9 mouse cellular contexts compared by ENCODE assay signal in genomic region chr1:51584925-51585424, GRCm38 (mm10).
DNase-seq lines count a peak whose midpoint lies in the region; ATAC-seq and TF ChIP-seq lines count a peak whose summit lies in the region.
"Had no signal": no experiment of that assay in that cellular context is flagged by ENCODE, and none has a peak within 500 bp of the region (broad histone marks: within the 10 kb centered on the region; RNA-seq: fewer than 3 reads in every experiment).

No protein-coding gene starts in this region.

- ATAC-seq in midbrain, embryonic 15.5 days (replicated peaks), result no peak

- no peak overlapping the region for H3K9ac ChIP-seq in midbrain, embryonic 15.5 days

- no peaks in the 10 kb centered on the region for H3K9me3 ChIP-seq in midbrain, embryonic 15.5 days
- no peaks in the 10 kb centered on the region for H3K9me3 ChIP-seq in forebrain, embryonic 10.5 days

- TF ChIP-seq POLR2A in myocyte (IDR thresholded peaks at IDR 0.05; ENCODE audit: insufficient read length, low read depth), result no peak

- no peak overlapping the region for H3K27ac ChIP-seq in midbrain, embryonic 15.5 days
- no peak overlapping the region for H3K27ac ChIP-seq in forebrain, embryonic 10.5 days

- WGBS in midbrain, embryonic 15.5 days, result 78% methylated on average over 3 of the region's 3 CpGs
- WGBS in forebrain, embryonic 10.5 days, result 74% methylated on average over 3 of the region's 3 CpGs

- DNase-seq in cerebellum, adult 9-10 months, result peak; percentile 50
- no peak for DNase-seq in cerebellum, postnatal 4 days (ENCODE audit: low spot score in 2 of 2)
- DNase-seq in 416B (ENCODE audit: low read depth), result peak; percentile 97
- DNase-seq in induced T-regulatory cell, adult 2 months (ENCODE audit: low read depth), result peak; percentile 93
- DNase-seq in forebrain, embryonic 10.5 days (ENCODE audit: extremely low spot score, low spot score), result no peak
- DNase-seq in adrenal gland, postnatal 14 days, result no peak
- DNase-seq: gastrocnemius, postnatal 10 days had no signal

- peak overlapping the region; percentile 40 for H3K4me2 ChIP-seq in myocyte (ENCODE audit: low read depth)
- no peak overlapping the region for H3K4me2 ChIP-seq in midbrain, embryonic 15.5 days

- no peak overlapping the region for H3K4me3 ChIP-seq in myocyte
- H3K4me3 ChIP-seq in midbrain, embryonic 15.5 days, result no peak overlapping the region
- no peak overlapping the region for H3K4me3 ChIP-seq in forebrain, embryonic 10.5 days

- peaks cover 8% of the 10 kb centered on the region; the same call in 1 of the 2 replicates for H3K4me1 ChIP-seq in midbrain, embryonic 15.5 days
- H3K4me1 ChIP-seq in forebrain, embryonic 10.5 days, result peaks cover 18% of the 10 kb centered on the region

- H3K79me2 ChIP-seq in myocyte (ENCODE audit: control insufficient read depth, insufficient read depth), result no peaks in the 10 kb centered on the region

- H3ac ChIP-seq in myocyte (ENCODE audit: control insufficient read depth, insufficient read length), result no peak overlapping the region

- H3K36me3 ChIP-seq in myocyte (ENCODE audit: control insufficient read depth, insufficient read depth), result no peaks in the 10 kb centered on the region
- H3K36me3 ChIP-seq in midbrain, embryonic 15.5 days (replicated peaks), result no peaks in the 10 kb centered on the region
- H3K36me3 ChIP-seq in forebrain, embryonic 10.5 days (replicated peaks), result no peaks in the 10 kb centered on the region

- no peaks in the 10 kb centered on the region for H3K27me3 ChIP-seq in myocyte (ENCODE audit: control insufficient read depth, insufficient read depth, insufficient read length)
- no peaks in the 10 kb centered on the region for H3K27me3 ChIP-seq in midbrain, embryonic 15.5 days (replicated peaks)
- peaks cover 4% of the 10 kb centered on the region; the same call in 1 of the 2 replicates for H3K27me3 ChIP-seq in forebrain, embryonic 10.5 days (ENCODE audit: poor library complexity, severe bottlenecking)

TF ChIP-seq in myocyte, 11 proteins besides CTCF, POLR2A, EP300 and RAD21:
- no peak for TF ChIP-seq MYOD1 (IDR thresholded peaks at IDR 0.05; ENCODE audit: control insufficient read depth in 1 of 3, insufficient read length in 2 of 3, low read depth in 2 of 3)
- TF ChIP-seq CEBPB (IDR thresholded peaks at IDR 0.05; ENCODE audit: insufficient read depth, poor library complexity, severe bottlenecking), result no peak
- TF ChIP-seq POLR2AphosphoS2 (IDR thresholded peaks at IDR 0.05; ENCODE audit: insufficient read length, low read depth), result no peak
- TF ChIP-seq SRF (IDR thresholded peaks at IDR 0.05; ENCODE audit: control insufficient read depth, insufficient read length, low read depth), result no peak
- TF ChIP-seq TCF3 (IDR thresholded peaks at IDR 0.05; ENCODE audit: insufficient read length, low read depth), result no peak
- TF ChIP-seq TCF12 (IDR thresholded peaks at IDR 0.05; ENCODE audit: insufficient read depth, poor library complexity, severe bottlenecking), result no peak
- TF ChIP-seq MYOG (IDR thresholded peaks at IDR 0.05; ENCODE audit: control insufficient read depth in 1 of 3, insufficient read depth in 1 of 3, insufficient read length in 2 of 3, low read depth in 2 of 3), result no peak
- no peak for TF ChIP-seq REST (IDR thresholded peaks at IDR 0.05; ENCODE audit: insufficient read depth, insufficient read length)
- no peak for TF ChIP-seq MAX (IDR thresholded peaks at IDR 0.05; ENCODE audit: low read depth)
- no peak for TF ChIP-seq USF1 (IDR thresholded peaks at IDR 0.05; ENCODE audit: low read depth)
- TF ChIP-seq E2F4 (IDR thresholded peaks at IDR 0.05; ENCODE audit: insufficient read depth), result no peak
TF ChIP-seq in myocyte: peak in this region for 0.

Comparison
In these comparisons a context has a peak if more than half of its experiments do, and no peak if none do; other contexts are left out.
1. DNase-seq: peak in cerebellum, adult 9-10 months (single experiment), 416B (single experiment) and induced T-regulatory cell, adult 2 months (single experiment); none in cerebellum, postnatal 4 days (0 of 2), forebrain, embryonic 10.5 days (single experiment) and adrenal gland, postnatal 14 days (single experiment).